Mouse (Mus musculus) heart, embryonic 10.5 days (tissue): ENCODE results near the gene Fcgbp. TPM values are rescaled to one million over a fixed set of nuclear protein-coding genes. Genes with fewer than 3 reads are reported as not detected.

Experiments used
- DNase-seq: peaks from one replicate; pipeline ENCODE4 v3.0.0-alpha.2; 2017; ENCODE audit warnings: low spot score
- H3K27ac ChIP-seq: fragments of 300-500 bp; sonication (generic); 2 replicates; pipeline ENCODE4 v1.5.1; 2016; ENCODE audit warnings: mild to moderate bottlenecking
- H3K27me3 ChIP-seq: fragments of 300-500 bp; sonication (generic); 2 replicates; pipeline ENCODE4 v1.6.1; 2016; ENCODE audit warnings: mild to moderate bottlenecking; ENCODE audit not compliant: poor library complexity, insufficient read depth, severe bottlenecking
- H3K36me3 ChIP-seq: fragments of 300-500 bp; sonication (generic); 2 replicates; pipeline ENCODE4 v1.6.1; 2016; ENCODE audit warnings: mild to moderate bottlenecking, moderate library complexity
- H3K4me1 ChIP-seq: fragments of 300-500 bp; sonication (generic); 2 replicates; pipeline ENCODE4 v1.6.1; 2016; ENCODE audit warnings: mild to moderate bottlenecking
- H3K4me3 ChIP-seq: fragments of 300-500 bp; sonication (generic); 2 replicates; pipeline ENCODE4 v1.5.1; 2016; ENCODE audit warnings: mild to moderate bottlenecking, moderate library complexity
- H3K9me3 ChIP-seq: fragments of 300-500 bp; sonication (generic); 2 replicates; pipeline ENCODE4 v1.6.1; 2016; ENCODE audit warnings: mild to moderate bottlenecking, moderate library complexity
- WGBS: fragments of 180-500 bp; shearing (Covaris S2); methylation state at CpG from one replicate; pipeline ENCODE4 v1.1.7; 2016; 5-methylcytosine and 5-hydroxymethylcytosine counted together
- polyA plus RNA-seq: library from polyadenylated mRNA; unstranded; fragments of >200 nt; fragmentation: Nextera tagmentation; extraction: Ambion mirVana; gene quantifications from 2 replicates; pipeline ENCODE4 v1.2.1, GENCODE M21; 2016

The Fcgbp gene
- 0.41 TPM in 1 of 2 replicates, not detected in the other for polyA plus RNA-seq

GRCm38 (mm10) chr7:28070531-28071298 lies at the start of gene Fcgbp:
TSS of gene Fcgbp (plus strand) at chr7:28071236.
- H3K9me3 ChIP-seq, result no peaks in the 10 kb centered on the region
- H3K27ac ChIP-seq, result no peak within 1 kb of the TSS
- DNase-seq, result no peak
- no peaks in the 10 kb centered on the region for H3K4me1 ChIP-seq
- no peak within 1 kb of the TSS for H3K4me3 ChIP-seq
- 84% methylated on average over 21 of the region's 21 CpGs for WGBS
- no peaks in the 10 kb centered on the region for H3K27me3 ChIP-seq
- H3K36me3 ChIP-seq, result no peaks in the 10 kb centered on the region

DNA sequence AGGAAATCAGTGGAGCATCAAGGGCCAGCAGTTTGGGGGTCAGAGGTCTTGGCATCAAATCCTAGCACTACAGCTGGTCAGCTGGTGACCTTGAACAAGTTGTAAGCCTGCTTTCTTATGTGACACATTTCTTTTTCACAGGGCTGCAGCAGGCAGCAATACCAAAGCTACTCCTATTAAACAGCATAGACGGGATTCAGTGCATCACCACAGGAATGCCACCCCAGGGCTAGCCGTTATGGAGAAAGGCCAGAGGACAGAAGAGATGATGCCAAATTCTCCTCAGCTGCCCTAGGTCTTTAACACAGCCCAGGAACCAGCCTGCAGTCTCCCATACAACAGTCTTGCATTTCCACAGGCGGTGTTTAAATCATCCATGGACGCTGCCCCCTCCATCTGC lies 26.5 kb upstream of the Fcgbp start:
- Histone ChIP-seq H3K4me3 (no peak overlapping the region), H3K36me3 (peaks cover 94% of the 10 kb centered on the region), H3K27me3 (no peaks in the 10 kb centered on the region), H3K4me1 (peaks cover 6% of the 10 kb centered on the region), H3K27ac (no peak overlapping the region), H3K9me3 (no peaks in the 10 kb centered on the region)
- 87% methylated on average over 4 of the region's 4 CpGs for WGBS
- no peak for DNase-seq

GRCm38 (mm10) chr7:28049476-28050409 lies 21.3 kb upstream of the Fcgbp start, which contains the start of gene Psmc4:
TSS of gene Psmc4 (minus strand) at chr7:28050101.
- H3K4me1 ChIP-seq, result peaks cover 6% of the 10 kb centered on the region
- 1% methylated on average over 52 of the region's 52 CpGs for WGBS
- peak; percentile 99 for DNase-seq
- no peaks in the 10 kb centered on the region for H3K27me3 ChIP-seq
- no peaks in the 10 kb centered on the region for H3K9me3 ChIP-seq
- H3K36me3 ChIP-seq, result peaks cover 42% of the 10 kb centered on the region
- H3K4me3 ChIP-seq, result peak within 1 kb of the TSS; percentile 94
- peak within 1 kb of the TSS; percentile 89 for H3K27ac ChIP-seq

DNA sequence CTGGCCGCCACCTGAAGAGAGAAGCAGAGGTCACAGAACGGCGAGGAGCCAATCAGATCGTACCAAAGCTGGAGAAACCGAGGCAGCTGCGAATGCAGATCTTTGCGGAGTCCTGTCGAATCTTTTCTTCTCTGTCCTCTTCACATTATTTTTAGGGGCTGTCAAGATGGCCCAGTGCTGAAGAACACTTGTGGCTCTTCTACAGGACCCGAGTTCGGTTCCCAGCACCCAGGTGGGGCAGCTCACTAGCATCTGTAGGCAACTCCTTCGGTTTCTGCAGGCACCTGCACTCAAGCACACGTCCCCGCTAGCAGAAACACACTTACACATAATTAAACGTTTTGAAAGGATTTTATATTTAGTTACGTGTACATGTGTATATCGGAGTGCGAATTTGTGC lies 20.5 kb upstream of the Fcgbp start:
- peak overlapping the region; percentile 94 for H3K4me3 ChIP-seq
- H3K36me3 ChIP-seq, result peaks cover 33% of the 10 kb centered on the region

DNA sequence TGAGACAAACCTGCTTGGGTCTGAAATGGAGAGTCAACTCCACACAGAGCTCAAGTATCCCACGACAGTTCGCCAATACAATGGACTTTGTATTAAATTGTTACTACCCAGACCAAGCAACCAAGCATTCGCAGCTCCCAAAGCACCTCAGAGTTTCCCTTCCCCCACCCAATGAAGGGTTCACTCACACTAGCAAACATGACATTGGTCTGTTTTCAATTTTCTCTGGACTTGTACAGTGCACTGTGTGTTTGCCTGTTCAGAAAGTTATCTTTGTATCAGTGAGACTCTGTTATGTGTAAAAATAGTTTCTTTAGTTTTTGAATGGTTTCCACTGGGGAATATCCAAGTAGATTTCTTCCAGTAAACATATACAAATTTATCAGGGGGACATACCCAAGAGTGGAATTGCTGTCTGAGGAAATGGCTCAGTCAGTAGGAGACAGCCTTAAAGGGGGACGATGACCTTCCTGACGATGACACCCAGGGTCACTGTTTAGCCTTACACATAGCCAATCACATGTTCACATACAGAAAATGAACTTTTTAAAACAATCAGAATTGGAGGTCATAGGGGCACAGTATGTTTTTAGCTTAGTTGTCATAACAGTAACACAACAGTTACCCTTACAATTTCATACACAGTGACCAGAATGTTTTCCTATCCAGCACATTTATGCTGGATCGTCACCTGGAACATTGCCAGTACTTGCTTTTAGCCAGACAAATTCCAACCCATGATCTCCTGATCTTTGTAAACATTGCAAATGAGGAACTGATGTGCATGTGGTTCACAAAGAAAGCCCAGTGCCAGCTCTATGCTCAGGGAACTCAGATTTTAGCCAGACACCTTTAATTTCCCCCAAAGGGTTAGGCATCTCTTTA lies 17.7 kb upstream of the Fcgbp start:
- peaks cover 6% of the 10 kb centered on the region for H3K36me3 ChIP-seq
- DNase-seq, result no peak
- H3K9me3 ChIP-seq, result no peaks in the 10 kb centered on the region
- no peak overlapping the region for H3K4me3 ChIP-seq
- H3K27ac ChIP-seq, result no peak overlapping the region
- 80% methylated on average over 6 of the region's 6 CpGs for WGBS
- H3K4me1 ChIP-seq, result peaks cover 6% of the 10 kb centered on the region
- no peaks in the 10 kb centered on the region for H3K27me3 ChIP-seq

More for the DNA sequence above, 20.5 kb upstream of the Fcgbp start:
- peak overlapping the region; percentile 49; the same call in 1 of the 2 replicates for H3K27ac ChIP-seq
- H3K27me3 ChIP-seq, result no peaks in the 10 kb centered on the region
- DNase-seq, result no peak
- H3K4me1 ChIP-seq, result peaks cover 6% of the 10 kb centered on the region
- 61% methylated on average over 17 of the region's 17 CpGs for WGBS
- no peaks in the 10 kb centered on the region for H3K9me3 ChIP-seq

DNA sequence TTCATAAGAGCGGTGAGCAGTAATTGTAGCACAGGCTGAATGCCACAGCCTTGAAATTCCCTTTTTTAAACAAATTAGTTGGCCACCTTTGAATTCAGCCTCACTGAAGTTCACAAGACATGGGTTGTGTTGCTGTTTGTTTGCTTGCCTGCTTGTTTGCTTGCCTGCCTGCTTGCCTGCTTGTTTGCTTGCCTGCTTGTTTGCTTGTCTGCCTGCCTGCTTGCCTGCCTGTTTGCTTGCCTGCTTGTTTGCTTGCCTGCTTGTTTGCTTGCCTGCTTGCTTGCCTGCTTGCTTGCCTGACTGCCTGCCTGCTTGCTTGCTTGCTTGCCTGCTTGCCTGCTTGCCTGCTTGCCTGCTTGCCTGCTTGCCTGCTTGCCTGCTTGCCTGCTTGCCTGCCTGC lies 11.1 kb upstream of the Fcgbp start:
- DNase-seq, result peak; percentile 70
- H3K27ac ChIP-seq, result no peak overlapping the region
- no peaks in the 10 kb centered on the region; the same call in 1 of the 2 replicates for H3K27me3 ChIP-seq
- H3K4me3 ChIP-seq, result no peak overlapping the region
- WGBS, result 96% methylated on average over 1 of the region's 1 CpGs
- H3K9me3 ChIP-seq, result 0 out of 2 replicates have a peak, but pooled peaks cover 2% of the 10 kb centered on the region
- H3K4me1 ChIP-seq, result no peaks in the 10 kb centered on the region
- no peaks in the 10 kb centered on the region for H3K36me3 ChIP-seq

GRCm38 (mm10) chr7:28068661-28069060 lies 2.4 kb upstream of the Fcgbp start:
- Histone ChIP-seq H3K27me3 (no peaks in the 10 kb centered on the region), H3K4me1 (no peaks in the 10 kb centered on the region), H3K36me3 (no peaks in the 10 kb centered on the region), H3K27ac (no peak overlapping the region), H3K9me3 (no peaks in the 10 kb centered on the region), H3K4me3 (no peak overlapping the region)
- DNase-seq, result no peak
- 81% methylated on average over 3 of the region's 3 CpGs for WGBS

GRCm38 (mm10) chr7:28069546-28070172 lies 1.4 kb upstream of the Fcgbp start:
- H3K27me3 ChIP-seq, result no peaks in the 10 kb centered on the region
- H3K36me3 ChIP-seq, result no peaks in the 10 kb centered on the region
- 63% methylated on average over 3 of the region's 3 CpGs for WGBS
- H3K4me1 ChIP-seq, result no peaks in the 10 kb centered on the region
- no peaks in the 10 kb centered on the region for H3K9me3 ChIP-seq
- peak; percentile 70 for DNase-seq
- H3K27ac ChIP-seq, result no peak overlapping the region
- no peak overlapping the region for H3K4me3 ChIP-seq

GRCm38 (mm10) chr7:28084215-28084614 lies 13.2 kb downstream of the Fcgbp start:
- H3K4me1 ChIP-seq, result no peaks in the 10 kb centered on the region
- H3K36me3 ChIP-seq, result no peaks in the 10 kb centered on the region
- 67% methylated on average over 7 of the region's 7 CpGs for WGBS
- H3K4me3 ChIP-seq, result no peak overlapping the region
- H3K27me3 ChIP-seq, result no peaks in the 10 kb centered on the region
- no peak overlapping the region for H3K27ac ChIP-seq
- H3K9me3 ChIP-seq, result no peaks in the 10 kb centered on the region
- DNase-seq, result no peak

- Histone ChIP-seq H3K27me3 (no peaks in the 10 kb centered on the region), H3K9me3 (no peaks in the 10 kb centered on the region), H3K4me1 (no peaks in the 10 kb centered on the region), H3K4me3 (no peak overlapping the region), H3K27ac (no peak overlapping the region), H3K36me3 (no peaks in the 10 kb centered on the region)
- 74% methylated on average over 16 of the region's 16 CpGs for WGBS
- DNase-seq, result no peak
These were observed 15.2 kb downstream of the Fcgbp start for GRCm38 (mm10) chr7:28086236-28086635.

DNA sequence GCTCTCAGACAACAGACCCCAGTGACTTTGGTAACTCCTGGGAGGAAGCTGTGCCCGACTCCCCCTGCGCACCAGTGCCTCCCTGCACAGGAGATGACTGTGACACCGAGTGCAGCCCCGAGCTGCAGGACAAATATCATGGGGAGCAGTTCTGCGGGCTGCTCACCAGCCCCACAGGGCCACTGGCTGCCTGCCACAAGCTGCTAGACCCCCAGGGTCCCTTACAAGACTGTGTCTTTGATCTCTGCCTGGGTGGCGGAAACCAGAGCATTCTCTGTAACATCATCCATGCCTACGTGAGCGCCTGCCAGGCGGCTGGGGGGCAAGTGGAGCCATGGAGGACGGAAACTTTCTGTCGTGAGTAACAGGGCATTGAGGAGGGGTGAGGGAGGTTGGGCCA lies 22.5 kb downstream of the Fcgbp start:
- no peaks in the 10 kb centered on the region for H3K9me3 ChIP-seq
- no peaks in the 10 kb centered on the region for H3K4me1 ChIP-seq
- H3K36me3 ChIP-seq, result no peaks in the 10 kb centered on the region
- H3K27me3 ChIP-seq, result no peaks in the 10 kb centered on the region; the same call in 1 of the 2 replicates
- 36% methylated on average over 11 of the region's 11 CpGs for WGBS
- no peak overlapping the region for H3K4me3 ChIP-seq
- H3K27ac ChIP-seq, result no peak overlapping the region
- DNase-seq, result no peak

- DNase-seq, result peak; percentile 64
- H3K4me1 ChIP-seq, result no peaks in the 10 kb centered on the region
- peaks cover 6% of the 10 kb centered on the region for H3K9me3 ChIP-seq
- peaks cover 18% of the 10 kb centered on the region; the same call in 1 of the 2 replicates for H3K27me3 ChIP-seq
- no peak overlapping the region for H3K27ac ChIP-seq
- no peaks in the 10 kb centered on the region for H3K36me3 ChIP-seq
- H3K4me3 ChIP-seq, result no peak overlapping the region
- 92% methylated on average over 16 of the region's 16 CpGs for WGBS
These were observed 28.1 kb downstream of the Fcgbp start for GRCm38 (mm10) chr7:28099101-28099500.
